Mouse (Mus musculus) cortical plate, adult 2 months (tissue): Measurements from ENCODE around the gene Coq9.

Experiments
- CTCF ChIP-seq: fragments of 200-500 bp; IDR thresholded peaks from 2 replicates; pipeline ENCODE4 v1.5.1; 2011; ENCODE audit warnings: mild to moderate bottlenecking, control low read depth, low read length; ENCODE audit not compliant: insufficient read depth; ENCODE audit errors: extremely low read depth
- POLR2A ChIP-seq: fragments of 200-500 bp; IDR thresholded peaks from 2 replicates; pipeline ENCODE4 v1.6.1; 2011; ENCODE audit warnings: mild to moderate bottlenecking, low read length, control low read depth; ENCODE audit not compliant: insufficient read depth; ENCODE audit errors: extremely low read depth

GRCm38 (mm10) chr8:94810153-94810552 lies 28.0 kb upstream of the Coq9 start, which contains the start of gene Ccl17:
- TF ChIP-seq CTCF (no peak), POLR2A (no peak)
